Mouse (Mus musculus) midbrain, embryonic 11.5 days (tissue): ENCODE results near the gene Sept4. TPM values are rescaled to one million over a fixed set of nuclear protein-coding genes. Genes with fewer than 3 reads are reported as not detected.
A peak's percentile ranks its signal among the peaks of the same experiment; 100 is the strongest.

Source experiments
- ATAC-seq: fragments of 200-750 bp; cut with Nextera tagmentation; 2 replicates; pipeline ENCODE4 v1.8.0; 2017; ENCODE audit warnings: moderate TSS enrichment, moderate library complexity; ENCODE audit not compliant: low FRiP score
- DNase-seq: peaks from one replicate; pipeline ENCODE4 v3.0.0; 2015; ENCODE audit warnings: low spot score; ENCODE audit errors: missing footprints
- H3K27ac ChIP-seq: fragments of 300-500 bp; sonication (generic); 2 replicates; pipeline ENCODE4 v1.5.1; 2014; ENCODE audit warnings: low read depth, low read length
- H3K27me3 ChIP-seq: fragments of 300-500 bp; sonication (generic); 2 replicates; pipeline ENCODE4 v1.6.1; 2014; ENCODE audit warnings: mild to moderate bottlenecking, low read length, moderate library complexity, mixed read lengths; ENCODE audit not compliant: control insufficient read depth, insufficient read depth
- H3K36me3 ChIP-seq: fragments of 300-500 bp; sonication (generic); 2 replicates; pipeline ENCODE4 v1.6.1; 2014; ENCODE audit warnings: mild to moderate bottlenecking, low read length, moderate library complexity, mixed read lengths; ENCODE audit not compliant: control insufficient read depth, insufficient read depth
- H3K4me1 ChIP-seq: fragments of 300-500 bp; sonication (generic); 2 replicates; pipeline ENCODE4 v1.6.1; 2014; ENCODE audit warnings: low read length; ENCODE audit not compliant: control insufficient read depth, insufficient read depth
- H3K4me2 ChIP-seq: fragments of 300-500 bp; sonication (generic); 2 replicates; pipeline ENCODE4 v1.6.1; 2014; ENCODE audit warnings: mild to moderate bottlenecking, moderate library complexity
- H3K4me3 ChIP-seq: fragments of 300-500 bp; sonication (generic); 2 replicates; pipeline ENCODE4 v1.5.1; 2014; ENCODE audit warnings: low read depth, low read length
- H3K9ac ChIP-seq: fragments of 300-500 bp; sonication (generic); 2 replicates; pipeline ENCODE4 v1.6.1; 2014; ENCODE audit warnings: low read length
- H3K9me3 ChIP-seq: fragments of 300-500 bp; sonication (generic); 2 replicates; pipeline ENCODE4 v1.6.1; 2016; ENCODE audit warnings: low read length; ENCODE audit not compliant: control insufficient read depth
- WGBS: fragments of 180-500 bp; shearing (Covaris S2); extraction: QIAGEN DNeasy Blood & Tissue Kit; methylation state at CpG from one replicate; pipeline ENCODE4 v1.1.7; 2014; 5-methylcytosine and 5-hydroxymethylcytosine counted together
- polyA plus RNA-seq: library from polyadenylated mRNA; unstranded; fragments of >200 nt; fragmentation: Nextera tagmentation; extraction: Ambion mirVana; gene quantifications from 2 replicates; pipeline ENCODE4 v1.2.1, GENCODE M21; 2014

Sept4 gene
- polyA plus RNA-seq, 1 experiment from 2014 or later: 11.4 TPM

- no peak overlapping the region for H3K27ac ChIP-seq
- H3K27me3 ChIP-seq: no peaks in the 10 kb centered on the region
- DNase-seq (no peak), ATAC-seq (no peak)
- no peak overlapping the region for H3K4me2 ChIP-seq
- no peak overlapping the region for H3K4me3 ChIP-seq
- no peaks in the 10 kb centered on the region for H3K36me3 ChIP-seq
- peaks cover 6% of the 10 kb centered on the region; the same call in 1 of the 2 replicates for H3K4me1 ChIP-seq
- no peak overlapping the region for H3K9ac ChIP-seq
- no peaks in the 10 kb centered on the region for H3K9me3 ChIP-seq
- WGBS: 89% methylated on average over 6 of the region's 6 CpGs
These were observed 14.8 kb downstream of the Sept4 start for GRCm38 (mm10) chr11:87583291-87584034.

DNA sequence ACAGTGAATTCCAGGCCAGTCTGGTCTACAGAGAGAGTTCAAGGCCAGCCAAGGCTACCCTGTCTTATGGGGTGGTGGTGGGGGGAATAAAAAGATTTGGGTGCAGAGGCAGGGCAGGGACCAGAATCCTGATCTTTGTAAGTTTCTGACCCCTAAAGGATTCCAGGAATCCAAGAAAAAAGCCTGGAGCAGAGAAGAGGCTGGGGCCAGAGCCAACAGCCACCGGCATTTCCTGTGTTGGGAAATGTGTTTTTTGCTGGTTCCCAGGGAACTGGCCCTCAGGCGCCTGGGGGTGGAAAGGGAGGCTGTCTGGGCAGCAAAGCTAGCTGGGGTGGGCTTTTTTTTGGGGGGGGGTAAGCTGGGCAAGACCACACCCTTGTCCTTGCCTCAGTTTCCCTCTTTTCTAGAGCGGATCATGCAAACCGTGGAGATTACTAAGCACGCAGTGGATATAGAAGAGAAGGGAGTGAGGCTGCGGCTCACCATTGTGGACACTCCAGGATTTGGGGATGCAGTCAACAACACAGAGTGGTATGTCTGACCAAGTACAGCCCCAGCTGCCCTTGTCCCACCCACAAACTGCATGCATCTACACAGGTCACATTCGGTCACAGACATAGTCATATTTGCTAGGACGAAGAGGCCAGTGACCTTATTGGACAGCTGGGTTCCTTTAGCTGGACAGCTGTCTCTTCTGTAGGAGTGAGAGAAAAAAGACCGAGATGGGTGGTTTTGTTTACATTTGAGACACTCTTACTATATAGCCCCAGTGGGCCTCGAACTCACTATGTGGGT is 16.2 kb downstream of the Sept4 start:
- no peaks in the 10 kb centered on the region for H3K36me3 ChIP-seq
- H3K27me3 ChIP-seq: no peaks in the 10 kb centered on the region
- H3K4me1 ChIP-seq: peaks cover 2% of the 10 kb centered on the region; the same call in 1 of the 2 replicates
- no peak overlapping the region for H3K9ac ChIP-seq
- WGBS: 86% methylated on average over 10 of the region's 10 CpGs
- H3K27ac ChIP-seq: no peak overlapping the region
- no peak overlapping the region for H3K4me2 ChIP-seq
- ATAC-seq (no peak), DNase-seq (no peak)
- H3K9me3 ChIP-seq: no peaks in the 10 kb centered on the region
- H3K4me3 ChIP-seq: no peak overlapping the region

GRCm38 (mm10) chr11:87587211-87587874 is 18.6 kb downstream of the Sept4 start:
- 91% methylated on average over 5 of the region's 5 CpGs for WGBS
- DNase-seq (no peak), ATAC-seq (no peak)
- Histone ChIP-seq H3K27ac (no peak overlapping the region), H3K9me3 (no peaks in the 10 kb centered on the region), H3K9ac (no peak overlapping the region), H3K27me3 (no peaks in the 10 kb centered on the region), H3K4me2 (no peak overlapping the region), H3K4me1 (peaks cover 8% of the 10 kb centered on the region), H3K4me3 (no peak overlapping the region), H3K36me3 (no peaks in the 10 kb centered on the region)

- DNase-seq (no peak), ATAC-seq (no peak)
- Histone ChIP-seq H3K4me1 (peaks cover 25% of the 10 kb centered on the region), H3K9ac (no peak overlapping the region), H3K9me3 (no peaks in the 10 kb centered on the region), H3K36me3 (no peaks in the 10 kb centered on the region), H3K27ac (no peak overlapping the region), H3K27me3 (no peaks in the 10 kb centered on the region), H3K4me2 (no peak overlapping the region), H3K4me3 (no peak overlapping the region)
- 90% methylated on average over 8 of the region's 8 CpGs for WGBS
These were observed 20.9 kb downstream of the Sept4 start for GRCm38 (mm10) chr11:87589605-87590004.

DNA sequence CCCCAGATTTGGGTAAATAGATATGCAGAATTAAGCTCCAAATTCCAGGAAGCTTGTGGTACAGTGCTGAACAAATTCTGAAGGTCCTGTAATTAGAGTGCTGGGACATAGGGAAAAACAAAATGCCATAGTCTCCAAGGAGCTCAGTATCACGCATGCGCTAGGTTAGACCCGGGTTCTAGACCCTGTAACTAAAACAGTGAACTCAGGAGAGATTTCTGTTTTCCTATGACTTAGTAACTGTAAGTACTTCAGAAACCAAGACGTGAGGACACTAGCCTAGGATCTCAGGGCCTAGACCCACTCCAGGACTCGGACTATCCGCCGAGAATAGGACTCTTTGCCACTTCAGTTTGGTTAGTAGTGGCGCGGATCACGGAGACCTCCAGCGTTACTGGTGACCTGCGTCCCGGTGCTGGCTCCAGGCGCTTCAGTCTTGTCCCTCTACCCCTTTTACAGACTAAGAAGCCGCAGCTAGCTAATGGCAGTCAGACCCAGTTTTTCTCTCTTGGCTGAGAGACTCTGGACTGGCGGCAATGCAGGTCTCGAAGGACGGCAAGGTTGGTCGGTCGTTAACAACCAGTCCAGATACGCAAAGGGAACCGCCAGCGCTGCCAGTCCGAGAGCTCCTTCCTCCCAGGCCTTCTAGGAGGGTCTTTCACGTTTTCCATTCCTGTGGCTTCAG is 22.3 kb downstream of the Sept4 start:
- peak overlapping the region; percentile 83 for H3K4me3 ChIP-seq
- DNase-seq (peak; percentile 94), ATAC-seq (no peak)
- H3K9me3 ChIP-seq: no peaks in the 10 kb centered on the region
- peak overlapping the region; percentile 67; the same call in 1 of the 2 replicates for H3K27ac ChIP-seq
- H3K27me3 ChIP-seq: no peaks in the 10 kb centered on the region
- H3K4me1 ChIP-seq: peaks cover 32% of the 10 kb centered on the region
- H3K4me2 ChIP-seq: peak overlapping the region; percentile 84
- H3K9ac ChIP-seq: peak overlapping the region; percentile 88
- no peaks in the 10 kb centered on the region for H3K36me3 ChIP-seq
- 2% methylated on average over 25 of the region's 25 CpGs for WGBS

GRCm38 (mm10) chr11:87591526-87592353 is 23.0 kb downstream of the Sept4 start, which contains the start of gene Mtmr4:
Gene Mtmr4, plus strand, starts transcription at chr11:87592162.
- no peaks in the 10 kb centered on the region for H3K27me3 ChIP-seq
- WGBS: under 1% methylated on average over 61 of the region's 61 CpGs
- peak; percentile 98 for ATAC-seq

DNA sequence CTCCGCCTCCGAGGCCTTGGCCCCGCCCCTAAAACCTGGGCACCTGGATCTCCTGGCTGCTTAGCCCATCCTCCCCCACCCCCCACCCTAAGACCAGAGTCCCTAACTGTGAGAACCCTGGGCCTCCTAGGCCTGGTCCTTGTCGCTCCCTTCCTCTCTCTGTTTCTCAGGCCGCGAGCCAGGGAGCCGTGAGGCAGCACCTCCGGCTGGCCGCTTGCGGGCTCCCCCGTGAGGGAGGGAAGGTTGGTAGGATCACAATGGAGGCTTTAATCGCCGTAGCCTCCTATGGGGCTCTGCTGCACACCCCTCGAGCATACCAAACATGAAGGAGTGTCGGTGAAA is 23.6 kb downstream of the Sept4 start:
- Histone ChIP-seq H3K9me3 (no peaks in the 10 kb centered on the region), H3K9ac (peak overlapping the region; percentile 84), H3K36me3 (peaks cover 1% of the 10 kb centered on the region; the same call in 1 of the 2 replicates), H3K4me2 (peak overlapping the region; percentile 79), H3K4me1 (peaks cover 42% of the 10 kb centered on the region), H3K27me3 (no peaks in the 10 kb centered on the region), H3K27ac (peak overlapping the region; percentile 83), H3K4me3 (peak overlapping the region; percentile 83)
- no peak for ATAC-seq
- under 1% methylated on average over 15 of the region's 15 CpGs for WGBS
- no peak for DNase-seq

More at GRCm38 (mm10) chr11:87591526-87592353, 23.0 kb downstream of the Sept4 start, which contains the start of gene Mtmr4:
- H3K36me3 ChIP-seq: no peaks in the 10 kb centered on the region
- peak within 1 kb of the TSS; percentile 84 for H3K4me2 ChIP-seq
- no peaks in the 10 kb centered on the region for H3K9me3 ChIP-seq
- peaks cover 39% of the 10 kb centered on the region for H3K4me1 ChIP-seq
- H3K4me3 ChIP-seq: peak within 1 kb of the TSS; percentile 83
- DNase-seq: peak; percentile 98
- H3K9ac ChIP-seq: peak within 1 kb of the TSS; percentile 88
- H3K27ac ChIP-seq: peak within 1 kb of the TSS; percentile 83
